Mouse (Mus musculus) hindlimb bud, embryonic 11.5 days (tissue): Measurements from ENCODE around the gene Fignl2.

Source experiments
- DNase-seq: peaks from one replicate; pipeline ENCODE4 v3.0.0-alpha.2; 2012; ENCODE audit warnings: low read depth, low spot score; ENCODE audit errors: extremely low spot score

Fignl2 gene

DNA sequence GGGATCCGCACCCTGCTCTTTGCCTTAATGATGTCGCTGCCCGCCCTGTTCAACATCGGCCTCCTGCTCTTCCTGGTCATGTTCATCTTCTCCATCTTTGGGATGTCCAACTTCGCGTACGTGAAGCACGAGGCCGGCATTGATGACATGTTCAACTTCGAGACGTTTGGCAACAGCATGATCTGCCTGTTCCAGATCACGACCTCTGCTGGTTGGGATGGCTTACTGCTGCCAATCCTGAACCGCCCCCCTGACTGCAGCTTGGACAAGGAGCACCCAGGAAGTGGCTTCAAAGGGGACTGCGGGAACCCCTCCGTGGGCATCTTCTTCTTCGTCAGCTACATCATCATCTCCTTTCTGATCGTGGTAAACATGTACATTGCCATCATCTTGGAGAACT, 38.7 kb downstream of the Fignl2 start:
- DNase-seq, result no peak

DNA sequence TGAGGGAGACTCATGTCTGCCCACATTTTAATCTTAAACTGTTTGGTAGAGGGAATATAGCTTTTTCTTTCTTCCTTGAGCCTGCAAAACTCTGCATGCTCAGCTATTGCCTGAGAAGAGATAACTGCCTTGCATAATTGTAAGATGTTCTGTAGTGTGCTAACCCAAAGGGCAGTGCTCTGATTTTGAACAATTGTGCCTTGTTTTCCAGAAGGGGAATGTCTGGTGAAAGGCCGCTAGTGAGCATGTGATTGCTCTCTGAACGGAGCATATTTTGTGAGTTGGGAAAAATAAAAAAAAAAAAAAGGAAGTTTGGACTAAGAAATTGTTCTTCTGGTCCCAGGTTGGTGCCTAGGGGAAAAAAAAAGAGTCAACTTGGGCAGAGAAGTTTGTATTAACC, 49.4 kb downstream of the Fignl2 start:
- DNase-seq, result no peak

DNA sequence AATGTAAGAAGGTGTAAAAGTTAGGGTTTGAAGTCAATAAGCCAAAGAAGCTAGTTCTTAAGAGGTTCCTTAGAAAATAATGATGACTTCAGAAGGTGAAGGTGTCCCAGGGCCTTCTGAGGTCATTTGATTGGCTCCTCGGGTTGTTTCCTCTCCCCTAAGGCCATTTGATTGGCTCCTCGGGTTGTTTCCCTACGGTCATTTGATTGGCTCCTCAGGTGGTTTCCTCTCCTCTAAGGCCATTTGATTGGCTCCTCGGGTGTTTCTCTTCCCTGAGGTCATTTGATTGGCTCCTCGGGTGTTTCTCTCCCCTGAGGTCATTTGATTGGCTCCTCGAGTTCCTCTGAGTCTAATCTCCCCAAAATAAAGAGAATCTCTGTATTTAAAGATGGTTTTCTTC, 67.0 kb downstream of the Fignl2 start:
- DNase-seq, result no peak

DNA sequence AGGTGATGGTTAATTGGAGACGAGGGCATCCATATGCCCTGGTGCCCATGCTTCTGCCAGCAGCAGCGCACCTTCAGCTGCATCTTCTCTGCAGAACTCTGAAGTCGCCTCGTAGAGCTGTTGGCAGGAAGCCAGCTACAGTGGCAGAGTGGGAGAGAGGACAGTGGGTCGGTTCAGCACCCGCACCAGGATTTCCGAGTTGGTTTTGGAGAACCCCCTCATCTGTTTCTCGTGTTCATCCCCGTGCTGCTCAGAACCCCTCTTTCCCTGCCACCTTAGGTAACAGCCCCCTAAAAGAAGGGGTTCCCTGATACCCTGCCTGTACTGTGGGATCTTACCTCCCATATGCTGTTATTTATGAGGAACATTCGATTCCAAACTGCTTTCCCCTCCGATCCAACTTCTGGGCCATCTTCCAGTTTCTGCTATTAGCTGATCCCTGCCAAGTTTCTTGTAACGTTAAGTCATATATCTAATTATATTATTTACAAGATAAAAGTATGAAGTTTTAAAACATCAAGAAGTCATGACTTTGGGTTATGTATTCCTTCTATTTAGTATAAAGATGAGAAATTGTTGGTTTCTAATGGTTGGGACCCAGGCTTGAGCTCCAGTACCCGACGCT, 69.9 kb downstream of the Fignl2 start:
- DNase-seq, result no peak

DNA sequence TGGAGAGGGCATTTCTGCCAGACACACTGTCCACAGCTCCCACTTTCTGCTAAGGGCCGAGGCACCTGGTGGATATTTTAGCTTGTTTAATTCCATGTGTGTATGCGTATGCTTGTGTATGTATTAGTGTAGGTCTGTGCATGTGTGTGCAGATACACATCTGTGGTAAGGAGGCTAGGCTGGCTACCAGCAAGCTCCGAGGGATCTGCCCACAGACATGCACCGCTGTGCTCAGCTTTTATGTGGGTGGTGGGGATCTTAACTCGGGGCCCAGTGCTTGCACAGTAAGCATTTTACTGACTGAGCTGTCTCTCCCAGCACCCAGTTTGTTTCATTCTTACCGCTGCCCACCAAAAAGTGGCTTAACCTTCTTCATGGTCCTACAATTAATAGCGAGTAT, 71.1 kb downstream of the Fignl2 start:
- DNase-seq, result no peak

DNA sequence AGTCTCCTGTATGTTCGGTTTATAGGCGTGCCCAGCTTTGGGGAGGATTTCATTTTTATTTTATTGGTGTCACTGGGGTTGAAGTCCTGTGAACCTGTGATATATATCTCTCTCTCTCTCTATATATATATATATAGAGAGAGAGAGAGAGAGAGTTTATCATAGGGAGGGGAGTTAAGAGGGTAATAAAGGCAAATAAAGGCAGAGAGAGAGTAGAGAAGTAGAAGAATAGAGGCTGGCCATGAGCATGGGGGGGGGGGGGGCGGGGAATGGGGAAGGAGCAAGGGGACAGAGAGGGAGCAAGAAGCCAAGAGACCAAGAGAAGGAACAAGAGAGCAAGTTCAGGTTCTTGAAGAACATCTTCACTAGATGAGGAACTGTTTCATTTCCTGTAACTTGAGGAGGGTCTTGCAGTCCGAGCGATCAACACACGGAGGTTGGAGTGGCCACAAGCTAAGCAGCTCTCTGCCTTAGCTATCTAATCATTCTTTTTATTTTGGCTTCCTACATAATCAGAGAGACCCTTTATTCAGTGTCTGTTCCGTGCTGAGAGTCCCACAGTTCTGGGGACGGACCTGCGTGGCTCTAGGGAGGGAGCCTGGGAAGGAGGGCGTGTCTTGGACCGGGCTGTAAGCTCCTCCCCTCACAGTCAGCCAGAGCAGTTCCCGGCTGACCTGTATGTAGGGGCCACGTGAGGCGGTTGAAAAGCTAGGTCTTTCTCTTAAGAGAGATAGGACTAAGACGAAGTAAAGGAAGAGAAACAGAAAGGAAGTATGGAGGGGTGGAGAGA, 71.9 kb downstream of the Fignl2 start:
- DNase-seq, result no peak

DNA sequence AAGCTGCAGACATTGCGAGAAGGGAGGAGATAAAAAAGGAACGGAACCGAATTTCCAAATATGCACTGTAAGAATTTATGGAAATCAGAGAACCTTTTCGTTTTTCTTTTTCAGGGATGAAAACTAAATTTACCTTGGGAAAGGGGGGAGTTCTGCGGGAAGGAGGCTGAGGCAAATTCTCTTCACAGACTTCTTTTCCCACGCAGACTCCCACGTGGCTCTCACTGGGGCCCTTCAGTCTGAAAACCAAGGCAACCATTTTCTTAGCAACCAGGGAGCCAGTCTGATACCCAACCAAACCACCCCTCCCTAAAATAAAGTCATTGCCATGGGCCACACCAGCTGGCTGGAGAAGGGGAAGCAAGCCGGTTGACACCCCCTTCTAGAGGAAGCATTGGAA, 72.7 kb downstream of the Fignl2 start:
- DNase-seq, result no peak

DNA sequence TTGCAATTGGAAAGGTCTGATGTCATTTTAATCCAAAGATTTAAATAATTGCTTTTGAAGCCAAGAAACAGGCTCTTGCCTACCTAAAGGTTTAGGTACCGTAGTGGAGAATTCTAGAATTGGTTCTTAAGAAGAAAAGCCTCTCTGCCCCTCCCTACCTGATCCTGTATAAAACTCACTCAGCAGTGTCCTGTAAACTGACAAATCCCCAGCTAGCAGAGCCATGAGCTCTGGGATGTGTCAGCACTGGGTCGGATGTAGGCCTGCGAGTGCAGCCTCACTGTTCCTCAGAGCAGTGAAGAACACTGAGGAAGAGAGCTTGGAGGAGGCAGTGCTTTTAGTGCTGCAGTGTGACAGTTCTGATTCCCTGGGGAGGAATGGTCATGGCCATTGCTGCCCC, 73.8 kb downstream of the Fignl2 start:
- no peak for DNase-seq

DNA sequence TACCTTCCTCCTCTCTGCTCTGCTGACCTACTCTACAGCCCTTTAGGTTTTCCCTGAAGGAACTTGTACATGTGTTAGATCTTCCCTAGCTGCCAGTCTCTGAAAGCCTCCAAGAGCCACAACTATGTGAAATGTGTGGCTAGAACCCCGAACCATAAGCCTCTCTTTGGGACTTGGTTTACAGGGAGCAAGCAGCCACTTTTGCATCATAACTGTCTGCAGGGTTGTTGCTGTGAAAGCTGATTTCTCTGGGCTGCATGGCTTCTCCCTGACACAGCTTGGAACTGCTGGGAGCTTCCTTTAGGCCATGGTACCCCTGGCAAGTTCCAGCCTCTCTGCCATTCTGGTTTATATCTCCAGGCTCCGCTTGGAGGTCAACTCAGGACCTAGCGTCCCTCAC, 75.9 kb downstream of the Fignl2 start:
- DNase-seq, result no peak

DNA sequence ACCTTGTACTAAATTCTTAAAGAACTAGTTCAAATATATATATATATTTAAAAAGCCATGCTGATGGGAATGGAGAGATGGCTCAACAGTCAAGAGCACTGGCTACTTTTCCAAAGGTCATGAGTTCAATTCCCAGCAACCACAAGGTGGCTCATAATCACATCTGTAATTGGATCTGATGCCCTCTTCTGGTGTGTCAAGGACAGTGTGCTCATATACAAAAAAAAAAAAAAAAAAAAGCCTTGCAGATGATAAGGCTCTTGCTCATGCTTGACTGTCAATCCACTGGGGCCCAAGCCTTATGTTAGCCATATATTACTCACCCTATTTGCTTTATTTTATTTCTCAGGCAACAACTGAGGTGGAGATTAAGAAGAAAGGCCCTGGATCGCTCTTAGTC, 76.7 kb downstream of the Fignl2 start:
- no peak for DNase-seq
